8 mouse cellular contexts compared by ENCODE assay signal in genomic region chr1:59670641-59671168, GRCm38 (mm10). TPM values are rescaled to one million over a fixed set of nuclear protein-coding genes. Genes with fewer than 3 reads are reported as not detected.
A peak's percentile ranks its signal among the peaks of the same experiment; 100 is the strongest.
DNase-seq lines count a peak whose midpoint lies in the region; ATAC-seq and TF ChIP-seq lines count a peak whose summit lies in the region.

Gene Sumo1, minus strand, starts transcription at chr1:59670834.

- DNase-seq in MEL (ENCODE audit: low read depth, low spot score), result peak; percentile 95
- peak; percentile 88 for DNase-seq in cerebellum, adult 2 months
- peak; percentile 94 for DNase-seq in forebrain, postnatal 0 days
- DNase-seq in heart, postnatal 4 days, result peak; percentile 88
- DNase-seq in layer of hippocampus, adult 8-10 months (ENCODE audit: low spot score in 2 of 2), result peak; percentile 80 to 82
- peak; percentile 77 for DNase-seq in ovary, adult 18-20 months (ENCODE audit: low spot score)
- DNase-seq in thymus, postnatal 0 days (ENCODE audit: low spot score), result peak; percentile 90

- peak; percentile 98 for ATAC-seq in forebrain, postnatal 0 days
- peak; percentile 93 for ATAC-seq in lung, embryonic 15.5 days (ENCODE audit: borderline replicate concordance, extremely low read depth, low FRiP score, low TSS enrichment)

- no peak for TF ChIP-seq RAD21 in MEL (IDR thresholded peaks at IDR 0.05; ENCODE audit: low read depth, low read length)

- peaks cover 0 to 16% of the 10 kb centered on the region in 2 experiments; a peak in 3 of 4 replicates for H3K36me3 ChIP-seq in MEL (ENCODE audit: control insufficient read depth in 1 of 2, insufficient read depth in 2 of 2, low read length in 2 of 2)
- H3K36me3 ChIP-seq in forebrain, postnatal 0 days (ENCODE audit: insufficient read depth), result no peaks in the 10 kb centered on the region
- H3K36me3 ChIP-seq in lung, embryonic 15.5 days, result no peaks in the 10 kb centered on the region; the same call in 1 of the 2 replicates

- WGBS in cerebellum, adult 2 months, result under 1% methylated on average over 36 of the region's 36 CpGs
- 5% methylated on average over 36 of the region's 36 CpGs for WGBS in forebrain, postnatal 0 days
- WGBS in lung, embryonic 15.5 days, result under 1% methylated on average over 36 of the region's 36 CpGs

- H3K79me2 ChIP-seq in MEL (ENCODE audit: control insufficient read depth, insufficient read depth, low read length, poor library complexity), result peaks cover 55% of the 10 kb centered on the region

- TF ChIP-seq CTCF in MEL (IDR thresholded peaks at IDR 0.05 in 2 of 3, conservative IDR thresholded peaks at IDR 0.05 in 1 of 3; ENCODE audit: control insufficient read depth in 1 of 3, insufficient read depth in 1 of 3, low read depth in 2 of 3, low read length in 3 of 3, poor library complexity in 1 of 3, severe bottlenecking in 1 of 3), result no peak
- TF ChIP-seq CTCF in cerebellum, adult 2 months (IDR thresholded peaks at IDR 0.05; ENCODE audit: borderline replicate concordance, insufficient read depth, low read depth, low read length), result no peak
- no peak for TF ChIP-seq CTCF in forebrain, postnatal 0 days (IDR thresholded peaks at IDR 0.05; ENCODE audit: low read depth)

- H3K27ac ChIP-seq in MEL (ENCODE audit: control insufficient read depth, low read depth, low read length), result peak within 1 kb of the TSS; percentile 90
- H3K27ac ChIP-seq in cerebellum, adult 2 months (ENCODE audit: insufficient read depth, low read length), result peak within 1 kb of the TSS; percentile 52
- peak within 1 kb of the TSS; percentile 93 for H3K27ac ChIP-seq in forebrain, postnatal 0 days (ENCODE audit: low read depth, low read length)
- H3K27ac ChIP-seq in lung, embryonic 15.5 days, result peak within 1 kb of the TSS; percentile 92

- H3K4me3 ChIP-seq in MEL (ENCODE audit: control insufficient read depth in 1 of 2, insufficient read depth in 1 of 2, low read depth in 2 of 2, low read length in 2 of 2), result peak within 1 kb of the TSS; percentile 77 to 89
- H3K4me3 ChIP-seq in cerebellum, adult 2 months (replicated peaks; ENCODE audit: insufficient read depth, low read depth, low read length), result peak within 1 kb of the TSS; percentile 83
- peak within 1 kb of the TSS; percentile 99 for H3K4me3 ChIP-seq in forebrain, postnatal 0 days (ENCODE audit: low read depth, low read length)
- H3K4me3 ChIP-seq in lung, embryonic 15.5 days, result peak within 1 kb of the TSS; percentile 88

- TF ChIP-seq EP300 in MEL (IDR thresholded peaks at IDR 0.05; ENCODE audit: low read depth in 1 of 2, low read length in 2 of 2), result no peak

- peak within 1 kb of the TSS; percentile 97 for H3K9ac ChIP-seq in MEL (ENCODE audit: control insufficient read depth, low read depth, low read length, poor library complexity, severe bottlenecking)
- peak within 1 kb of the TSS; percentile 93 for H3K9ac ChIP-seq in forebrain, postnatal 0 days
- H3K9ac ChIP-seq in lung, embryonic 15.5 days, result peak within 1 kb of the TSS; percentile 97

- H3K27me3 ChIP-seq in MEL (ENCODE audit: control insufficient read depth in 1 of 2, insufficient read depth in 2 of 2, low read length in 2 of 2), result no peaks in the 10 kb centered on the region
- H3K27me3 ChIP-seq in cerebellum, adult 2 months (ENCODE audit: control insufficient read depth, insufficient read depth, low read length), result no peaks in the 10 kb centered on the region
- no peaks in the 10 kb centered on the region for H3K27me3 ChIP-seq in forebrain, postnatal 0 days (ENCODE audit: insufficient read depth, low read length)
- no peaks in the 10 kb centered on the region for H3K27me3 ChIP-seq in lung, embryonic 15.5 days

- no peaks in the 10 kb centered on the region for H3K9me3 ChIP-seq in MEL (replicated peaks; ENCODE audit: insufficient read depth, low read length)
- H3K9me3 ChIP-seq in forebrain, postnatal 0 days (ENCODE audit: low read length), result no peaks in the 10 kb centered on the region
- no peaks in the 10 kb centered on the region for H3K9me3 ChIP-seq in lung, embryonic 15.5 days

- peak within 1 kb of the TSS; percentile 83 for H3K4me2 ChIP-seq in forebrain, postnatal 0 days (ENCODE audit: low read depth)
- H3K4me2 ChIP-seq in lung, embryonic 15.5 days, result peak within 1 kb of the TSS; percentile 68

- peaks cover 5 to 6% of the 10 kb centered on the region in 2 experiments for H3K4me1 ChIP-seq in MEL (ENCODE audit: control insufficient read depth in 1 of 2, insufficient read depth in 2 of 2, low read length in 2 of 2)
- no peaks in the 10 kb centered on the region for H3K4me1 ChIP-seq in cerebellum, adult 2 months (ENCODE audit: control insufficient read depth, insufficient read depth, low read length)
- peaks cover 5% of the 10 kb centered on the region; the same call in 1 of the 2 replicates for H3K4me1 ChIP-seq in forebrain, postnatal 0 days (ENCODE audit: insufficient read depth)
- peaks cover 15% of the 10 kb centered on the region for H3K4me1 ChIP-seq in lung, embryonic 15.5 days

- TF ChIP-seq POLR2A in MEL (IDR thresholded peaks at IDR 0.05; ENCODE audit: control insufficient read depth in 1 of 2, insufficient read depth in 1 of 2, low read depth in 1 of 2, low read length in 2 of 2, poor library complexity in 1 of 2), result peak; percentile 67 to 94
- TF ChIP-seq POLR2A in cerebellum, adult 2 months (IDR thresholded peaks at IDR 0.05; ENCODE audit: borderline replicate concordance, insufficient read depth, low read length), result peak; percentile 91; the same call in 1 of the 2 replicates

TF ChIP-seq in MEL, 35 proteins besides CTCF, POLR2A, EP300 and RAD21 (continues in another document):
- TF ChIP-seq JUND (IDR thresholded peaks at IDR 0.05; ENCODE audit: low read depth, low read length) (no peak), CHD1 (IDR thresholded peaks at IDR 0.05; ENCODE audit: low read depth, low read length) (no peak), MAX (IDR thresholded peaks at IDR 0.05; ENCODE audit: low read length) (peak; percentile 32; the same call in 1 of the 2 replicates), MAZ (IDR thresholded peaks at IDR 0.05; ENCODE audit: low read depth, low read length) (no peak; the same call in 1 of the 2 replicates), TAL1 (IDR thresholded peaks at IDR 0.05; ENCODE audit: low read length) (no peak), NELFE (IDR thresholded peaks at IDR 0.05; ENCODE audit: low read depth, low read length) (peak; percentile 91), ELF1 (IDR thresholded peaks at IDR 0.05; ENCODE audit: low read depth, low read length) (peak; percentile 88), UBTF (IDR thresholded peaks at IDR 0.05; ENCODE audit: borderline replicate concordance, insufficient read depth, low read depth, low read length) (no peak), POLR2AphosphoS2 (IDR thresholded peaks at IDR 0.05; ENCODE audit: low read length) (peak; percentile 84; the same call in 1 of the 2 replicates), ZNF384 (IDR thresholded peaks at IDR 0.05; ENCODE audit: low read depth, low read length) (no peak), MYB (IDR thresholded peaks at IDR 0.05; ENCODE audit: low read depth, low read length) (no peak), ZMIZ1 (IDR thresholded peaks at IDR 0.05; ENCODE audit: low read depth, low read length) (peak; percentile 90), POLR2AphosphoS5 (IDR thresholded peaks at IDR 0.05; ENCODE audit: borderline replicate concordance, low read depth, low read length) (no peak), RCOR1 (IDR thresholded peaks at IDR 0.05; ENCODE audit: low read depth, low read length) (no peak), KAT2A (conservative IDR thresholded peaks at IDR 0.05; ENCODE audit: low read depth, low read length) (peak; percentile 65), NRF1 (IDR thresholded peaks at IDR 0.05; ENCODE audit: insufficient read depth, low read depth, low read length, poor library complexity, severe bottlenecking) (no peak), BHLHE40 (IDR thresholded peaks at IDR 0.05; ENCODE audit: borderline replicate concordance, low read depth, low read length) (no peak), SIN3A (IDR thresholded peaks at IDR 0.05; ENCODE audit: low read length) (peak; percentile 88; the same call in 1 of the 2 replicates), SMC3 (IDR thresholded peaks at IDR 0.05; ENCODE audit: low read depth, low read length) (no peak), MAFK (IDR thresholded peaks at IDR 0.05; ENCODE audit: borderline replicate concordance, low read depth, low read length) (no peak), TCF12 (IDR thresholded peaks at IDR 0.05; ENCODE audit: low read depth, low read length) (peak; percentile 73), ZC3H11A (IDR thresholded peaks at IDR 0.05; ENCODE audit: low read depth, low read length) (no peak), TBP (IDR thresholded peaks at IDR 0.05; ENCODE audit: low read depth, low read length) (peak; percentile 83), HCFC1 (IDR thresholded peaks at IDR 0.05; ENCODE audit: low read depth, low read length) (peak; percentile 89), USF2 (IDR thresholded peaks at IDR 0.05; ENCODE audit: borderline replicate concordance in 1 of 2, insufficient read depth in 1 of 2, low read depth in 1 of 2, low read length in 2 of 2) (no peak), MXI1 (IDR thresholded peaks at IDR 0.05; ENCODE audit: low read depth, low read length) (peak; percentile 78; the same call in 1 of the 2 replicates), MYC (IDR thresholded peaks at IDR 0.05; ENCODE audit: low read depth, low read length) (0 out of 2 replicates have a peak, but pooled peaks have one; percentile 8), CHD2 (IDR thresholded peaks at IDR 0.05; ENCODE audit: low read length) (no peak), MEF2A (IDR thresholded peaks at IDR 0.05; ENCODE audit: extremely low read depth, insufficient replicate concordance, low read depth, low read length, poor library complexity, severe bottlenecking) (no peak), USF1 (IDR thresholded peaks at IDR 0.05; ENCODE audit: low read depth, low read length) (no peak), GABPA (IDR thresholded peaks at IDR 0.05; ENCODE audit: low read depth, low read length) (no peak), GATA1 (IDR thresholded peaks at IDR 0.05; ENCODE audit: low read depth, low read length) (no peak)

RNA-seq across cellular contexts. Expression of gene Sumo1, which starts in this region (rescaled TPM):
- total RNA-seq in MEL (2012; rRNA removed), result 129 and 143 TPM in 2 replicates
- 100 to 1,000 TPM in 1 of 2 experiments, not detected in 1; 131 TPM for polyA plus RNA-seq in MEL (2012; ENCODE audit: insufficient read depth in 1 of 2, insufficient read length in 2 of 2, low read depth in 1 of 2, low replicate concordance in 2 of 2, missing spikeins in 1 of 2)
- polyA plus RNA-seq in cerebellum, adult 2 months (2012; rRNA removed), result 110 and 116 TPM in 2 replicates
- total RNA-seq in forebrain, postnatal 0 days (2014; rRNA removed), result 172 and 182 TPM in 2 replicates
- 369 and 428 TPM in 2 replicates for polyA plus RNA-seq in forebrain, postnatal 0 days (2015; fragmentation: Nextera tagmentation; extraction: Ambion mirVana)
- total RNA-seq in heart, postnatal 4 days (2021), result 10 to 100 TPM; 68.4 to 71.9 TPM
- 100 to 1,000 TPM; 103 to 124 (median 113) TPM for total RNA-seq in layer of hippocampus, adult 8-10 months (2022)
- 400 and 412 TPM in 2 replicates for polyA plus RNA-seq in lung, embryonic 15.5 days (2015; fragmentation: Nextera tagmentation; extraction: Ambion mirVana)
- polyA plus RNA-seq in thymus, postnatal 0 days (2015; fragmentation: Nextera tagmentation; extraction: Ambion mirVana), result 462 and 481 TPM in 2 replicates

Comparison
In these comparisons a context has a peak if more than half of its experiments do, and no peak if none do; other contexts are left out.
1. Peak in every context shown above with its lines: DNase-seq, ATAC-seq, H3K4me3 ChIP-seq and H3K27ac ChIP-seq.